Mouse (Mus musculus) stomach, embryonic 16.5 days (tissue): Measurements from ENCODE around the gene Cd46. TPM values are rescaled to one million over a fixed set of nuclear protein-coding genes. Genes with fewer than 3 reads are reported as not detected.

Experiments
- ATAC-seq: fragments of 200-750 bp; cut with Nextera tagmentation; 2 replicates; pipeline ENCODE4 v1.8.0; 2017; ENCODE audit warnings: moderate number of reproducible peaks, moderate TSS enrichment; ENCODE audit not compliant: insufficient read depth, low FRiP score
- H3K27ac ChIP-seq: fragments of 300-500 bp; sonication (generic); 2 replicates; pipeline ENCODE4 v1.5.1; 2014; ENCODE audit warnings: low read length
- H3K27me3 ChIP-seq: fragments of 300-500 bp; sonication (generic); 2 replicates; pipeline ENCODE4 v1.6.1; 2014; ENCODE audit warnings: low read length, control low read depth, mixed read lengths; ENCODE audit not compliant: control insufficient read depth, insufficient read depth
- H3K36me3 ChIP-seq: fragments of 300-500 bp; sonication (generic); 2 replicates; pipeline ENCODE4 v1.6.1; 2014; ENCODE audit warnings: low read length; ENCODE audit not compliant: control insufficient read depth, insufficient read depth
- H3K4me1 ChIP-seq: fragments of 300-500 bp; sonication (generic); 2 replicates; pipeline ENCODE4 v1.6.1; 2014; ENCODE audit warnings: low read length, control low read depth, mixed read lengths; ENCODE audit not compliant: control insufficient read depth, insufficient read depth
- H3K4me2 ChIP-seq: fragments of 300-500 bp; sonication (generic); 2 replicates; pipeline ENCODE4 v1.6.1; 2014; ENCODE audit warnings: low read depth, low read length, mixed read lengths
- H3K4me3 ChIP-seq: fragments of 300-500 bp; sonication (generic); replicated peaks from 2 replicates; pipeline ENCODE4 v1.5.1; 2014; ENCODE audit warnings: mild to moderate bottlenecking, low read length
- H3K9ac ChIP-seq: fragments of 300-500 bp; sonication (generic); 2 replicates; pipeline ENCODE4 v1.6.1; 2014; ENCODE audit warnings: low read length
- H3K9me3 ChIP-seq: fragments of 300-500 bp; sonication (generic); replicated peaks from 2 replicates; pipeline ENCODE4 v1.6.1; 2016; ENCODE audit warnings: low read length, control low read depth; ENCODE audit not compliant: control insufficient read depth
- WGBS: fragments of 180-500 bp; shearing (Covaris S2); extraction: QIAGEN DNeasy Blood & Tissue Kit; methylation state at CpG from one replicate; pipeline ENCODE4 v1.1.7; 2014; 5-methylcytosine and 5-hydroxymethylcytosine counted together
- microRNA counts: library from miRNA; unstranded; fragments of <30 nt; microRNA quantifications from one replicate; lab custom pipeline; 2016
- microRNA-seq: library from miRNA; unstranded; fragments of <30 nt; microRNA quantifications from one replicate; pipeline ENCODE4, GENCODE M21; 2016
- polyA plus RNA-seq: library from polyadenylated mRNA; unstranded; fragments of >200 nt; fragmentation: Nextera tagmentation; extraction: Ambion mirVana; gene quantifications from 2 replicates; pipeline ENCODE4 v1.2.1, GENCODE M21; 2015

Cd46 gene
- polyA plus RNA-seq, 1 experiment from 2014 or later = 0.65 TPM

DNA sequence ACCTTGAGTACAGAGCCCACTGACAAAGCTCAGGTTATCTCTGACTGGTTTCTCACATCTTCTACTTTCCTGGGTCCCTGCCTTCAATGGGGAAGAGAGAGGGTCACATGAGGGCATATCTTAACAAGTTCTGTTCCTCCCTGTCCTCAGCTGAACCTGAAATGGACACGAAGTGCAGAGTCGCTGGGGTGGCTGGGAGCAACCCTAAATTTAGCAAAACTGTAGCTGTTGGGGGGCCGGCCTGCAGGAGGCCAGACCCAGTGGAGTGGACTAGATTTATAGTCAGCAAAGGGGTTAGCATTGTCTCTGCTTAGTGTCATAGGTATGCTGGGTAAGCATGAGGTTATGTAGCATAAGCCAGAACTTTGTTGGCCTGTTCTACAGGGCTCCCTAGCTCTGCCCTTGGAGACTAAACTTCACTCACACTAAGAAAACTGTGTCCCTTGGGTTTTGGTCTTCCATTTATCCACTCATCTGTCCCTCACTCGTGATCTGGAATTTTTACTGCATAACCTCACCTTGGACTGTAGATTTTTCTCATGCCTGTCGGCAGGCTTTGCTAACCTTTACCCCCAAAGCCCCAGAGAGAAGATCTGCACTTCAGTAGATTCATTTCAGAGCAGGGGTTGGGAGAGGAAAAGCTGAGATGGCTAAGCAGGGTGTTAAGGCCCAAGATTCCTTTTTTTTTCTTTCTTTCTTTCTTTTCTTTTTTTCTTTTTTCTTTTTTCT, 99.3 kb downstream of the Cd46 start:
- H3K4me1 ChIP-seq = no peaks in the 10 kb centered on the region
- no peaks in the 10 kb centered on the region for H3K36me3 ChIP-seq
- 57% methylated on average over 5 of the region's 5 CpGs for WGBS
- ATAC-seq = no peak
- H3K9me3 ChIP-seq = no peaks in the 10 kb centered on the region
- no peak overlapping the region for H3K4me3 ChIP-seq
- no peak overlapping the region for H3K4me2 ChIP-seq
- no peak overlapping the region for H3K27ac ChIP-seq
- no peaks in the 10 kb centered on the region for H3K27me3 ChIP-seq
- no peak overlapping the region for H3K9ac ChIP-seq

DNA sequence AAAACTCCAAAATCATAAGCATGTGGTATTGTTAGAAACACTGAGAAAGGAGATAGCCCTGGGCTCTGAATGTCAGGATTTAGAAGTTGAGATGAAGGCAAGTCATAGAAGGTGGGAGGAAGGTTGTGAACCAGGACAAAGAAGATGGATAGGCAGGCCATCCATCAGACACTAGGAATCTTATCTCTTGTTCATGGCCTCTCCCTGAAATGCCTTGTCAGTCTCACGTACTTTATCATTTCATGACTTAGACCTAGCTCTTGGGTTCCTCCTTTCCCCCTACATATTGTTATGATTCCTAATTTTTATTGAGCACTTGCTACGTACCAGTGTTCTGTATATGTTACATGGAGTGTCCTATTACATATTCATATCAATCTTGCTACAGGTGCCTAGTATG, 100.4 kb downstream of the Cd46 start:
- Histone ChIP-seq H3K27ac (no peak overlapping the region), H3K4me2 (no peak overlapping the region), H3K4me3 (no peak overlapping the region), H3K27me3 (no peaks in the 10 kb centered on the region), H3K9me3 (no peaks in the 10 kb centered on the region), H3K9ac (no peak overlapping the region), H3K36me3 (no peaks in the 10 kb centered on the region), H3K4me1 (no peaks in the 10 kb centered on the region)
- ATAC-seq = no peak
- 71% methylated on average over 2 of the region's 2 CpGs for WGBS

- H3K4me3 ChIP-seq = no peak overlapping the region
- H3K27me3 ChIP-seq = no peaks in the 10 kb centered on the region
Measured at GRCm38 (mm10) chr1:194990976-194991375, 101.1 kb downstream of the Cd46 start.

GRCm38 (mm10) chr1:194989024-194989423, 103.0 kb downstream of the Cd46 start:
- no peak overlapping the region for H3K27ac ChIP-seq
- ATAC-seq = no peak
- H3K27me3 ChIP-seq = no peaks in the 10 kb centered on the region
- WGBS = 93% methylated on average over 1 of the region's 1 CpGs
- no peaks in the 10 kb centered on the region for H3K36me3 ChIP-seq
- no peaks in the 10 kb centered on the region for H3K4me1 ChIP-seq
- H3K4me2 ChIP-seq = no peak overlapping the region
- no peak overlapping the region for H3K9ac ChIP-seq
- no peak overlapping the region for H3K4me3 ChIP-seq
- H3K9me3 ChIP-seq = no peaks in the 10 kb centered on the region

More at GRCm38 (mm10) chr1:194990976-194991375, 101.1 kb downstream of the Cd46 start:
- Histone ChIP-seq H3K36me3 (no peaks in the 10 kb centered on the region), H3K27ac (no peak overlapping the region), H3K4me1 (no peaks in the 10 kb centered on the region), H3K9me3 (no peaks in the 10 kb centered on the region), H3K9ac (no peak overlapping the region), H3K4me2 (no peak overlapping the region)
- 77% methylated on average over 2 of the region's 2 CpGs for WGBS
- ATAC-seq = no peak

MicroRNA genes within 50 kb of the gene (microRNA counts, 519-probe panel; counts per million panel counts)
- microRNA mmu-miR-29b (lab: Ali Mortazavi, UCI) (2,656 counts per million, percentile 58 among the panel's probes with 10 or more counts), microRNA mmu-miR-29c (lab: Ali Mortazavi, UCI) (3,124 counts per million, percentile 72 among the panel's probes with 10 or more counts)

Small RNAs within 50 kb of the gene (microRNA-seq; reads per million reads assigned to microRNA genes)
- gene Mir29b-2 = 1.7 reads per million, percentile 2 among the genes with 10 or more reads in this experiment
- gene Mir29c = 83.7 reads per million, percentile 53 among the genes with 10 or more reads in this experiment

Other genes starting within 250 kb of the Cd46 start
- 105 and 111 TPM in 2 replicates for gene Cd34, start 153.4 kb downstream of the Cd46 start, polyA plus RNA-seq
- 78.3 and 82.3 TPM in 2 replicates for gene Cr1l, start 39.3 kb upstream of the Cd46 start, polyA plus RNA-seq
- 0.25 and 0.44 TPM in 2 replicates for gene Cr2, start 84.5 kb upstream of the Cd46 start, polyA plus RNA-seq